ENCODE assay signal across 8 mouse cellular contexts in genomic region chr7:84355619-84356570, GRCm38 (mm10). TPM values are rescaled to one million over a fixed set of nuclear protein-coding genes. Genes with fewer than 3 reads are reported as not detected.
DNase-seq lines count a peak whose midpoint lies in the region; ATAC-seq and TF ChIP-seq lines count a peak whose summit lies in the region.

No protein-coding gene starts in this region.

- no peak overlapping the region for H3K4me3 ChIP-seq in liver, postnatal 0 days (ENCODE audit: low read depth, low read length)
- H3K4me3 ChIP-seq in neural tube, embryonic 12.5 days, result no peak overlapping the region

- H3K27ac ChIP-seq in liver, postnatal 0 days (ENCODE audit: low read depth), result no peak overlapping the region
- no peak overlapping the region for H3K27ac ChIP-seq in neural tube, embryonic 12.5 days

- DNase-seq in CD4-positive helper T cell, adult 2 months (ENCODE audit: low read depth, low spot score), result peak; percentile 62
- peak; percentile 87 for DNase-seq in NIH3T3 (ENCODE audit: low read depth)
- DNase-seq in cerebellum, adult 9-10 months, result peak; percentile 69
- DNase-seq in frontal cortex, postnatal 14 days (ENCODE audit: low spot score in 2 of 2), result peak; percentile 49 to 60
- peak; percentile 80 for DNase-seq in kidney, postnatal 10 days
- peak; percentile 40 for DNase-seq in liver, postnatal 0 days
- DNase-seq in c-Kit-positive CD71-positive TER-119-positive erythroid progenitor cells, embryonic 14.5 days (ENCODE audit: low spot score), result no peak

- H3K36me3 ChIP-seq in liver, postnatal 0 days (replicated peaks; ENCODE audit: insufficient read depth, low read length), result no peaks in the 10 kb centered on the region
- H3K36me3 ChIP-seq in neural tube, embryonic 12.5 days, result peaks cover 32% of the 10 kb centered on the region

- no peak for TF ChIP-seq EP300 in liver, postnatal 0 days (IDR thresholded peaks at IDR 0.05; ENCODE audit: low read depth)

- 54% methylated on average over 10 of the region's 10 CpGs for WGBS in liver, postnatal 0 days (ENCODE audit: insufficient replicate concordance)
- WGBS in neural tube, embryonic 12.5 days, result 75% methylated on average over 10 of the region's 10 CpGs

- H3K4me2 ChIP-seq in liver, postnatal 0 days (ENCODE audit: low read depth, low read length), result no peak overlapping the region
- no peak overlapping the region for H3K4me2 ChIP-seq in neural tube, embryonic 12.5 days (replicated peaks)

- no peak overlapping the region for H3K9ac ChIP-seq in liver, postnatal 0 days (replicated peaks)
- no peak overlapping the region for H3K9ac ChIP-seq in neural tube, embryonic 12.5 days

- no peaks in the 10 kb centered on the region for H3K9me3 ChIP-seq in liver, postnatal 0 days (ENCODE audit: low read length)
- H3K9me3 ChIP-seq in neural tube, embryonic 12.5 days, result no peaks in the 10 kb centered on the region

- TF ChIP-seq CTCF in liver, postnatal 0 days (IDR thresholded peaks at IDR 0.05; ENCODE audit: low read depth), result peak; percentile 76

- H3K27me3 ChIP-seq in liver, postnatal 0 days (ENCODE audit: insufficient read depth, low read length), result no peaks in the 10 kb centered on the region
- no peaks in the 10 kb centered on the region for H3K27me3 ChIP-seq in neural tube, embryonic 12.5 days (replicated peaks)

- no peak for ATAC-seq in liver, postnatal 0 days
- 0 out of 2 replicates have a peak, but pooled peaks have one; percentile 50 for ATAC-seq in neural tube, embryonic 12.5 days (ENCODE audit: low FRiP score, low read depth)

- no peaks in the 10 kb centered on the region for H3K4me1 ChIP-seq in liver, postnatal 0 days (ENCODE audit: insufficient read depth)
- H3K4me1 ChIP-seq in neural tube, embryonic 12.5 days, result no peaks in the 10 kb centered on the region

RNA-seq across cellular contexts. Expression of gene Arnt2, which starts 54.1 kb away (rescaled TPM):
- 0.17 TPM in 1 of 2 replicates, not detected in the other for polyA plus RNA-seq in liver, postnatal 0 days (2015; fragmentation: Nextera tagmentation; extraction: Ambion mirVana)
- 42.9 and 49.8 TPM in 2 replicates for polyA plus RNA-seq in neural tube, embryonic 12.5 days (2016; fragmentation: Nextera tagmentation; extraction: Ambion mirVana)

Comparison
In these comparisons a context has a peak if more than half of its experiments do, and no peak if none do; other contexts are left out.
1. RNA of gene Arnt2, which starts 54.1 kb away (polyA plus RNA-seq): 42.9 to 49.8 TPM in neural tube, embryonic 12.5 days; 0.17 TPM in liver, postnatal 0 days; every median in the first group is over 10 times any median in the second.